Mouse (Mus musculus) myocyte (in vitro differentiated cells): Measurements from ENCODE around the gene Mettl1. TPM values are rescaled to one million over a fixed set of nuclear protein-coding genes. Genes with fewer than 3 reads are reported as not detected.

Experiments used
- H3K27me3 ChIP-seq: one replicate; pipeline ENCODE4 v1.6.1; 2011; ENCODE audit not compliant: control insufficient read depth, insufficient read depth, insufficient read length
- H3K36me3 ChIP-seq: one replicate; pipeline ENCODE4 v1.6.1; 2011; ENCODE audit not compliant: control insufficient read depth, insufficient read depth
- H3K4me2 ChIP-seq: one replicate; pipeline ENCODE4 v1.6.1; 2011; ENCODE audit warnings: low read depth, control low read depth
- H3K4me3 ChIP-seq: one replicate; pipeline ENCODE4 v1.5.1; 2011; ENCODE audit warnings: mild to moderate bottlenecking, control low read depth, moderate library complexity
- H3K79me2 ChIP-seq: one replicate; pipeline ENCODE4 v1.6.1; 2011; ENCODE audit not compliant: control insufficient read depth, insufficient read depth
- H3ac ChIP-seq: one replicate; pipeline ENCODE4 v1.6.1; 2011; ENCODE audit not compliant: control insufficient read depth, insufficient read length
- CEBPB ChIP-seq: IDR thresholded peaks from 2 replicates; pipeline ENCODE4 v1.6.1; 2011; ENCODE audit warnings: mild to moderate bottlenecking, moderate library complexity; ENCODE audit not compliant: poor library complexity, insufficient read depth, severe bottlenecking
- E2F4 ChIP-seq: IDR thresholded peaks from one replicate; pipeline ENCODE4 v1.6.1; 2011; ENCODE audit warnings: mild to moderate bottlenecking, control low read depth, moderate library complexity; ENCODE audit not compliant: insufficient read depth
- MAX ChIP-seq: IDR thresholded peaks from one replicate; pipeline ENCODE4 v1.6.1; 2011; ENCODE audit warnings: low read depth, mild to moderate bottlenecking, control low read depth
- MYOD1 ChIP-seq, 3 experiments: IDR thresholded peaks; one replicate each; pipeline ENCODE4 v1.6.1; 2011; ENCODE audit warnings: control low read depth in 2 of 3, low read depth in 2 of 3, mild to moderate bottlenecking in 2 of 3, moderate library complexity in 1 of 3; ENCODE audit not compliant: insufficient read length in 2 of 3, control insufficient read depth in 1 of 3
- MYOG ChIP-seq, 3 experiments: IDR thresholded peaks; one replicate each; pipeline ENCODE4 v1.6.1; 2011; ENCODE audit warnings: control low read depth in 2 of 3, low read depth in 2 of 3, mild to moderate bottlenecking in 2 of 3; ENCODE audit not compliant: insufficient read length in 2 of 3, control insufficient read depth in 1 of 3, insufficient read depth in 1 of 3
- POLR2A ChIP-seq: IDR thresholded peaks from one replicate; pipeline ENCODE4 v1.6.1; 2011; ENCODE audit warnings: low read depth, mild to moderate bottlenecking, control low read depth, moderate library complexity; ENCODE audit not compliant: insufficient read length
- POLR2AphosphoS2 ChIP-seq: IDR thresholded peaks from one replicate; pipeline ENCODE4 v1.6.1; 2011; ENCODE audit warnings: low read depth, control low read depth; ENCODE audit not compliant: insufficient read length
- REST ChIP-seq: IDR thresholded peaks from one replicate; pipeline ENCODE4 v1.6.1; 2011; ENCODE audit warnings: mild to moderate bottlenecking, control low read depth, moderate library complexity; ENCODE audit not compliant: insufficient read depth, insufficient read length
- SRF ChIP-seq: IDR thresholded peaks from one replicate; pipeline ENCODE4 v1.6.1; 2011; ENCODE audit warnings: low read depth; ENCODE audit not compliant: control insufficient read depth, insufficient read length
- TCF12 ChIP-seq: IDR thresholded peaks from one replicate; pipeline ENCODE4 v1.6.1; 2011; ENCODE audit warnings: mild to moderate bottlenecking, control low read depth; ENCODE audit not compliant: poor library complexity, insufficient read depth, severe bottlenecking
- TCF3 ChIP-seq: IDR thresholded peaks from one replicate; pipeline ENCODE4 v1.6.1; 2011; ENCODE audit warnings: low read depth, control low read depth; ENCODE audit not compliant: insufficient read length
- USF1 ChIP-seq: IDR thresholded peaks from one replicate; pipeline ENCODE4 v1.6.1; 2011; ENCODE audit warnings: low read depth, mild to moderate bottlenecking, control low read depth, moderate library complexity
- polyA plus RNA-seq: library from polyadenylated mRNA; unstranded; fragments of >200 nt; fragmentation: generic; extraction: Trizol; gene quantifications from one replicate; pipeline ENCODE4 v1.2.1, GENCODE M21; 2012; ENCODE audit warnings: missing spikeins

The Mettl1 gene
- polyA plus RNA-seq, 1 experiment = 17.2 TPM

- H3K27me3 ChIP-seq = peaks cover 8% of the 10 kb centered on the region
- no peak overlapping the region for H3K4me2 ChIP-seq
- no peaks in the 10 kb centered on the region for H3K36me3 ChIP-seq
- peaks cover 11% of the 10 kb centered on the region for H3K79me2 ChIP-seq
- no peak overlapping the region for H3K4me3 ChIP-seq
- H3ac ChIP-seq = no peak overlapping the region
- TF ChIP-seq MAX (no peak), TCF12 (no peak), SRF (no peak), TCF3 (no peak), MYOD1 (IDR thresholded peaks at IDR 0.05; ENCODE audit: control insufficient read depth in 1 of 3, insufficient read length in 2 of 3, low read depth in 2 of 3) (no peak), POLR2A (no peak), USF1 (no peak)
Observed at GRCm38 (mm10) chr10:127073981-127074380, 32.8 kb downstream of the Mettl1 start.

DNA sequence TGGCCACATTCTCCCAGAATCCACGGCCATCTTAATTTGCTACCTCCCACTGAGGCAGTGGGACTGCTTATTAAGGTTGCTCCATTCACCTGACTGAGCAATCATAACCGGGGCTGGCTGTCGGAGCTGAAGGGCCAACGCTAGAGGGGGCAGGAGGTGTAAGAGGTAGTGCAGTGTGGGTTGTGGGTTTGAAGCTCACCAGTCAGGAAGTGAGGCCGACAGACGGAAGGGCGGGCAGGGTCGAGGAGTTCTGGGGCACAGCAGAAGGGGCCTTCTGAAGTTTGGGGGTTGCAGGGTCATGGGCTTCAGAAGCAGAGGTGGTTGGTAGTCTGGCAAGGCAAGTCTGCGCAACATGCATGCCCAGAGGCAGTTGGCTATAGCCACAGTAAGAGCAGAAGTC, 33.9 kb downstream of the Mettl1 start, which contains the start of gene Agap2:
Gene Agap2, plus strand, starts transcription at position 205 of the 400 bp plus-strand sequence.
- TF ChIP-seq MYOD1 (IDR thresholded peaks at IDR 0.05; ENCODE audit: control insufficient read depth in 1 of 3, insufficient read length in 2 of 3, low read depth in 2 of 3) = no peak
- no peak for TF ChIP-seq TCF12
- TF ChIP-seq TCF3 = no peak
- TF ChIP-seq E2F4 = no peak
- TF ChIP-seq USF1 = no peak
- no peak for TF ChIP-seq CEBPB
- no peak for TF ChIP-seq MYOG (IDR thresholded peaks at IDR 0.05; ENCODE audit: control insufficient read depth in 1 of 3, insufficient read depth in 1 of 3, insufficient read length in 2 of 3, low read depth in 2 of 3)
- no peak for TF ChIP-seq POLR2AphosphoS2
- no peak for TF ChIP-seq SRF
- no peak for TF ChIP-seq REST
- no peak for TF ChIP-seq POLR2A
- no peak for TF ChIP-seq MAX
- Histone ChIP-seq H3K27me3 (peaks cover 8% of the 10 kb centered on the region), H3K79me2 (peaks cover under 1% of the 10 kb centered on the region), H3K4me2 (no peak within 1 kb of the TSS), H3K36me3 (no peaks in the 10 kb centered on the region), H3ac (no peak within 1 kb of the TSS), H3K4me3 (no peak within 1 kb of the TSS)

GRCm38 (mm10) chr10:127075651-127076050, 34.4 kb downstream of the Mettl1 start:
- Histone ChIP-seq H3K79me2 (no peaks in the 10 kb centered on the region), H3K36me3 (no peaks in the 10 kb centered on the region), H3K4me2 (no peak overlapping the region), H3K27me3 (peaks cover 8% of the 10 kb centered on the region), H3K4me3 (no peak overlapping the region), H3ac (no peak overlapping the region)
- TF ChIP-seq POLR2A (no peak), TCF12 (no peak), MYOD1 (IDR thresholded peaks at IDR 0.05; ENCODE audit: control insufficient read depth in 1 of 3, insufficient read length in 2 of 3, low read depth in 2 of 3) (no peak), SRF (no peak), USF1 (no peak), REST (no peak), CEBPB (no peak), MAX (no peak), MYOG (IDR thresholded peaks at IDR 0.05; ENCODE audit: control insufficient read depth in 1 of 3, insufficient read depth in 1 of 3, insufficient read length in 2 of 3, low read depth in 2 of 3) (no peak), E2F4 (no peak), TCF3 (no peak)

DNA sequence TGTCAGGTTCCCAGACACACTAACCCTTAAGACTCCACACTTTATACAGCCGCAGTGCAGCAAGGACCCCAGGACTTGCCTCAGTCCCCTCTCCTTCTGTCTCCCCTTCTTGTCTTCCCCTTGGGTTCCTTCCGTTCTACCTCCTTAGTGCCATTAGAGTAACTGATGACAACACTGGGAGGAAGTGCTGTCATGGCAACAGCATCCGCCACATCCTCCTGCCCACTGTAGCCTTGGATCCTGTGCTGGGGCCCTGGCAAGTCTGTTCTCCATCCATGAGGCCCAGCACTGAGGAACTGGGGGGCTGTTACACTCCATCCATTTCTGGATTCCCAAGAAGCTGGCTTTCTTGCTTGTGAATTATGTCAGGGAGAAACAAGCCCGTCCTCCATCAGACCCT, 34.9 kb downstream of the Mettl1 start:
- H3K27me3 ChIP-seq = peaks cover 8% of the 10 kb centered on the region
- H3ac ChIP-seq = no peak overlapping the region
- H3K4me2 ChIP-seq = no peak overlapping the region
- H3K79me2 ChIP-seq = no peaks in the 10 kb centered on the region
- H3K36me3 ChIP-seq = no peaks in the 10 kb centered on the region
- H3K4me3 ChIP-seq = no peak overlapping the region
- TF ChIP-seq POLR2AphosphoS2 (no peak), CEBPB (no peak), POLR2A (no peak), REST (no peak), USF1 (no peak), SRF (no peak), TCF3 (no peak), TCF12 (no peak), E2F4 (no peak), MYOD1 (IDR thresholded peaks at IDR 0.05; ENCODE audit: control insufficient read depth in 1 of 3, insufficient read length in 2 of 3, low read depth in 2 of 3) (no peak), MYOG (IDR thresholded peaks at IDR 0.05; ENCODE audit: control insufficient read depth in 1 of 3, insufficient read depth in 1 of 3, insufficient read length in 2 of 3, low read depth in 2 of 3) (no peak), MAX (no peak)

GRCm38 (mm10) chr10:127077515-127077914, 36.3 kb downstream of the Mettl1 start:
- no peak for TF ChIP-seq CEBPB
- TF ChIP-seq POLR2AphosphoS2 = no peak

More at GRCm38 (mm10) chr10:127077515-127077914, 36.3 kb downstream of the Mettl1 start:
- Histone ChIP-seq H3ac (no peak overlapping the region), H3K4me2 (no peak overlapping the region), H3K27me3 (peaks cover 8% of the 10 kb centered on the region), H3K79me2 (no peaks in the 10 kb centered on the region), H3K4me3 (no peak overlapping the region), H3K36me3 (no peaks in the 10 kb centered on the region)
